Mouse (Mus musculus) embryonic facial prominence, embryonic 14.5 days (tissue): ENCODE measurements around the gene Fam198a. TPM values are rescaled to one million over a fixed set of nuclear protein-coding genes. Genes with fewer than 3 reads are reported as not detected.

Source experiments
- ATAC-seq: fragments of 200-750 bp; cut with Nextera tagmentation; 2 replicates; pipeline ENCODE4 v1.8.0; 2017; ENCODE audit warnings: low read depth, moderate number of reproducible peaks, moderate TSS enrichment
- DNase-seq: peaks from one replicate; pipeline ENCODE4 v3.0.0-alpha.2; 2015; ENCODE audit warnings: low spot score
- H3K27ac ChIP-seq: fragments of 300-500 bp; sonication (generic); replicated peaks from 2 replicates; pipeline ENCODE4 v1.5.1; 2014; ENCODE audit warnings: low read depth, mild to moderate bottlenecking, low read length, moderate library complexity
- H3K27me3 ChIP-seq: fragments of 300-500 bp; sonication (generic); replicated peaks from 2 replicates; pipeline ENCODE4 v1.6.1; 2014; ENCODE audit warnings: low read length; ENCODE audit not compliant: control insufficient read depth, insufficient read depth
- H3K36me3 ChIP-seq: fragments of 300-500 bp; sonication (generic); 2 replicates; pipeline ENCODE4 v1.6.1; 2014; ENCODE audit warnings: low read length, mixed read lengths; ENCODE audit not compliant: control insufficient read depth, insufficient read depth
- H3K4me1 ChIP-seq: fragments of 300-500 bp; sonication (generic); 2 replicates; pipeline ENCODE4 v1.6.1; 2014; ENCODE audit warnings: antibody characterized with exemption, low read length; ENCODE audit not compliant: control insufficient read depth, insufficient read depth
- H3K4me2 ChIP-seq: fragments of 300-500 bp; sonication (generic); 2 replicates; pipeline ENCODE4 v1.6.1; 2014; ENCODE audit warnings: low read depth, mild to moderate bottlenecking, low read length, moderate library complexity, mixed read lengths
- H3K4me3 ChIP-seq: fragments of 300-500 bp; sonication (generic); 2 replicates; pipeline ENCODE4 v1.5.1; 2014; ENCODE audit warnings: low read depth, mild to moderate bottlenecking, low read length
- H3K9ac ChIP-seq: fragments of 300-500 bp; sonication (generic); 2 replicates; pipeline ENCODE4 v1.6.1; 2014; ENCODE audit warnings: low read depth, mild to moderate bottlenecking, low read length, moderate library complexity, mixed read lengths
- H3K9me3 ChIP-seq: fragments of 300-500 bp; sonication (generic); 2 replicates; pipeline ENCODE4 v1.6.1; 2016; ENCODE audit warnings: low read length; ENCODE audit not compliant: control insufficient read depth
- WGBS: fragments of 180-500 bp; shearing (Covaris S2); extraction: QIAGEN DNeasy Blood & Tissue Kit; methylation state at CpG from one replicate; pipeline ENCODE4 v1.1.7; 2014; 5-methylcytosine and 5-hydroxymethylcytosine counted together
- polyA plus RNA-seq: library from polyadenylated mRNA; unstranded; fragments of >200 nt; fragmentation: Nextera tagmentation; extraction: Ambion mirVana; gene quantifications from 2 replicates; pipeline ENCODE4 v1.2.1, GENCODE M21; 2014

The Fam198a gene
- polyA plus RNA-seq, 1 experiment from 2014 or later: 4.9 TPM

DNA sequence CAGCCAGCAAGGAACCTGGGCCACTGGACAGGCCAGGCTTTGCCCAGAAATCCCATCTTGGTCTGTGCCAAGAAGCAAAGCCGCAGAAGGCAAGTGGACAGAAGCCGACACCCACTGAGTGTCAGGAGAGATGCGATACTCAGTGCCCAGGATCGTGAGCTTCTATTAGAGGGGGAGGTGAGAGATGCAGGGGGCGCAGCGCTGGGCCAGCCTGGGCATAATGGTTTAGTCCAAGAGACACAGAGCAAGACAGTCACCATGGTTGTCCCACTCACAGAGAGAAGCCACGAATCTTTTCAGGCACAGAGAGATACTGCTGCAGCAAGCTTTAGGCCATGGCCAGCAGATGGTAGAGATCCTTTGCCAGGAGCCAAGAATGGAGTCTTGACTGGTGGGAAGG, 14.2 kb downstream of the Fam198a start:
- WGBS: 86% methylated on average over 7 of the region's 7 CpGs
- no peak overlapping the region for H3K9ac ChIP-seq
- ATAC-seq (no peak), DNase-seq (no peak)
- H3K27ac ChIP-seq: no peak overlapping the region
- no peaks in the 10 kb centered on the region for H3K9me3 ChIP-seq
- H3K4me3 ChIP-seq: no peak overlapping the region
- peaks cover 5% of the 10 kb centered on the region for H3K4me1 ChIP-seq
- no peak overlapping the region for H3K4me2 ChIP-seq
- H3K27me3 ChIP-seq: no peaks in the 10 kb centered on the region
- H3K36me3 ChIP-seq: no peaks in the 10 kb centered on the region

DNA sequence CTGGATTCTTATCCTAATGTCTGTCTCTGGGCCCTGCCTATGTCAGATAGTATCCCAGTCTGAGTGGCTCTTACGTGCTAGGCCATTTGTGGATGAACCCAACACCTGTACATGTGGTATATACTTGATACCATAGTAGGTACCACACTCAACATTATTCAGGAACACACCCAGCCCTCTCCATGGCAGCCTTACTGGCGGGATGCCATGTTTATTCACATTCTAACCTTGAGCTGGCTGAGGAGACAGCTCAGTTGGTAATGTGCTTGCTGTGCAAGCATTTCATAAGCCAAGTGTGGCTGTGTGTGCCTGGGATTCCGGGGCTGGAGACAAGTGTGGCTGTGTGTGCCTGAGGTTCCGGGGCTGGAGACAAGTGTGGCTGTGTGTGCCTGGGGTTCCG, 17.5 kb downstream of the Fam198a start:
- 0 out of 2 replicates have a peak overlapping the region, but pooled peaks have one; percentile 48 for H3K27ac ChIP-seq

DNA sequence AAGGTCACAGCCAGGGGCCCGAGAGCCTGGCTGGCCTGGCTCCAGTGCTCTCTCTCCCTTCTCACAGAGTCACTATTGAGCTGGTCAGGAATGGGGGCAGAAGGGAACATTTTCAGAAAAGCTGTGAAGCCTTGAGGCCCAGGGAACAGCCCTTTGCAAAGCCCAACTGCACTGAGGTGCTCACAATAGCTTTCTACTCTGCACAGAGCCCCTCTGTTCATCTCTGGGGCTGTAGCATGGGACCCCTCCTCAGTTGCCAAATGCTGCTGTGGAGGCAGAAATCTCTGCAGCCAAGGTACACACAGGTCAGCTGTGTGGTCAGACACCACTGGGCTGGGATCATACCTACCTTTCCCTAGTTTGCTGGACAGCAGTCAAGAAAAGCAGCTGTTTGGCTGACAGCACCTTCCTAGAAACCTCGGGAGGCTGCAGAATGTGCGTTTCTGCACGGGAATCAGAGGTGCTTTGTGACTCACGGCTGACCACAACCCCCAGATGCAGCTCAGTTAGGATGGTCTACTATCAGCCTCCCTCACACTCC, 19.1 kb downstream of the Fam198a start:
- H3K27me3 ChIP-seq: no peaks in the 10 kb centered on the region
- peak; percentile 72 for ATAC-seq
- DNase-seq: peak; percentile 73

More for the DNA sequence above, 17.5 kb downstream of the Fam198a start:
- Histone ChIP-seq H3K4me1 (peaks cover 9% of the 10 kb centered on the region; the same call in 1 of the 2 replicates), H3K4me3 (no peak overlapping the region), H3K36me3 (no peaks in the 10 kb centered on the region), H3K4me2 (no peak overlapping the region), H3K9ac (no peak overlapping the region), H3K9me3 (no peaks in the 10 kb centered on the region), H3K27me3 (no peaks in the 10 kb centered on the region)
- 68% methylated on average over 5 of the region's 5 CpGs for WGBS
- DNase-seq (peak; percentile 42), ATAC-seq (no peak)

DNA sequence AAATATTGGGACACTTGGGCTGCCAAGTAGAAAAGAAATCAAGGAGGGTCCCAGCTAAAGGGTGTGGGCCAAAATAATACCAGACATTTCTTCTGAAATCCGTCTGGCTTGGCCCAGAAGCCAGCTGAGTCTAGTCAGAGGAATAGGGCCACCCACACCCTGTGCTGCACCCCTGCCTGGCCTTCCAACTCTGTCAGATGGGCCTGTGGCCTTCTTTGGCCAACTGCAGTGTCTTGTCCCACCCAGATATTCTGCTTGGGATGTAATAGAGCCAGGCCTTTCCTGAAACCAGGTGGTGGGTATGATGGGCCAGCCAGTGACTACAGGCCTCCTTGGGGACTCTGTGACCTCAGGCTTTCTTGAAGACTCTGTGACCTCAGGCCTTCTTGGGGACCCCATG, 22.4 kb downstream of the Fam198a start:
- no peak overlapping the region for H3K4me2 ChIP-seq
- no peak for ATAC-seq
- H3K9ac ChIP-seq: no peak overlapping the region
- no peak overlapping the region for H3K4me3 ChIP-seq
- 67% methylated on average over 1 of the region's 1 CpGs for WGBS
- H3K4me1 ChIP-seq: peaks cover 9% of the 10 kb centered on the region; the same call in 1 of the 2 replicates
- DNase-seq: no peak
- no peaks in the 10 kb centered on the region for H3K27me3 ChIP-seq
- no peaks in the 10 kb centered on the region for H3K9me3 ChIP-seq
- H3K36me3 ChIP-seq: no peaks in the 10 kb centered on the region
- no peak overlapping the region for H3K27ac ChIP-seq

More for the DNA sequence above, 19.1 kb downstream of the Fam198a start:
- Histone ChIP-seq H3K4me1 (peaks cover 9% of the 10 kb centered on the region; the same call in 1 of the 2 replicates), H3K27ac (peak overlapping the region; percentile 70), H3K4me2 (no peak overlapping the region), H3K9me3 (no peaks in the 10 kb centered on the region), H3K9ac (no peak overlapping the region), H3K4me3 (no peak overlapping the region), H3K36me3 (no peaks in the 10 kb centered on the region)
- 30% methylated on average over 5 of the region's 5 CpGs for WGBS

DNA sequence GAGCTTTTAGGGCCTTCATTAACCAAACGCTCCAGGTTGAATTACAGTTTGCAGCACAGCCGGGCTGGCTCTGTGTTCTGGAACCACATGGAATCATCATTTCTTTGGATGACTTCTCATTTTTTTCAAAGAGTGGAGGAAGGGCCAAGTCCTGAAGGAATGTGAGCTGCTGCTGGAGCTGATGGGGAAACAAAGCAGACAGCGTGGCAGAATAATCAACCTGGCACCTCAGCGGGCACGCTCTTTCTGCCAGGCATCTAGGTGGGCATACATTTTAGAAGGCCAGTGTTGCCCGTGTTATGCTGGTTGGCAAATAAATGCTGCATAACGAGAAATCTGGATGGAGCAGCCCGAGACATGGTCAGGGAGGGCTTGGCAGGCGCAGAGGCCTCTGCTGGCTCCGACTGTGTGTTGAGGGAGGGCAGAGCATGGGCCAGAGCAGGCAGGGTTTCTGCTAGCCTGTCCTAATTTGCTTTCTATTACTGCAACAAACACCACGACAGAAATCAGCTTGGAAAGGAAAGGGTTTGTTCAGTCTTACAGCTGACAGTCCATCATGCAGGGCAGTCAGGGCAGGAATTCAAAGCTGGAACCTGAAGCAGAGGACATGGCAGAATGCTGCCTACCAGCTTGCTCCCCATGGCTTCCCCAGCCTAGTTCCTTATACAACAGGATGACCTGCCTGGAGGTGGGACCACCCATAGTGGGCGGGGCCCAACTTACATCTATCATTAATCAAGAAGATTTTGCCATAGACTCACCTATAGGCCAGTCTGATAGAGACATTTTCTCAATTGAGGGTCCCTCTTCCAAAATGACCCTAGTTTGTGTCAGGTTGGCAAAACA, 23.6 kb downstream of the Fam198a start:
- no peak overlapping the region; the same call in 1 of the 2 replicates for H3K27ac ChIP-seq
- no peak overlapping the region for H3K9ac ChIP-seq
- no peaks in the 10 kb centered on the region for H3K9me3 ChIP-seq
- 71% methylated on average over 12 of the region's 12 CpGs for WGBS
- peaks cover 9% of the 10 kb centered on the region; the same call in 1 of the 2 replicates for H3K4me1 ChIP-seq
- H3K4me2 ChIP-seq: no peak overlapping the region
- no peak overlapping the region for H3K4me3 ChIP-seq
- H3K36me3 ChIP-seq: no peaks in the 10 kb centered on the region
- no peaks in the 10 kb centered on the region for H3K27me3 ChIP-seq
- ATAC-seq (no peak), DNase-seq (no peak)

DNA sequence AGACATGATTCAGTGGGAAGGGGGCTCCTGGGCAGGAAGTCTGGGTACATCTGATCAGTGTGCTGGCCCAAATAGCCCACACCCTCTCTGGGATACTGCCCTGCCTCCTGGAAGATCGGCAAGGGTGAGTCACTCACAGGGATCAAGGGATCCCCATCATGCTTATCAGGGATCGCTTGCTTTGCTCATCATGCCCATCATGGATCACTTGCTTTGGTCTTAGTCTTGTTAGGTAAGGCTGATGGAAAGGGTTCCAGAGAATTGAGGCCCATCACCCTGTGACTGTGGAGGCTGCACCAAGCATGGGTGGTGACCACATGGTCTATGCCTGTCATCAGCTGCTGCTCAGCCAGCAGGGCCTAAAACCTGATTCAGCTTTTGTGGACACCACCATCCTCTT, 24.5 kb downstream of the Fam198a start:
- no peaks in the 10 kb centered on the region for H3K27me3 ChIP-seq
- no peaks in the 10 kb centered on the region for H3K36me3 ChIP-seq
- ATAC-seq (no peak), DNase-seq (no peak)
- H3K4me2 ChIP-seq: no peak overlapping the region
- no peaks in the 10 kb centered on the region for H3K9me3 ChIP-seq
- H3K4me1 ChIP-seq: peaks cover 6% of the 10 kb centered on the region; the same call in 1 of the 2 replicates
- H3K9ac ChIP-seq: no peak overlapping the region
- no peak overlapping the region for H3K27ac ChIP-seq
- WGBS: 86% methylated on average over 2 of the region's 2 CpGs
- no peak overlapping the region for H3K4me3 ChIP-seq

DNA sequence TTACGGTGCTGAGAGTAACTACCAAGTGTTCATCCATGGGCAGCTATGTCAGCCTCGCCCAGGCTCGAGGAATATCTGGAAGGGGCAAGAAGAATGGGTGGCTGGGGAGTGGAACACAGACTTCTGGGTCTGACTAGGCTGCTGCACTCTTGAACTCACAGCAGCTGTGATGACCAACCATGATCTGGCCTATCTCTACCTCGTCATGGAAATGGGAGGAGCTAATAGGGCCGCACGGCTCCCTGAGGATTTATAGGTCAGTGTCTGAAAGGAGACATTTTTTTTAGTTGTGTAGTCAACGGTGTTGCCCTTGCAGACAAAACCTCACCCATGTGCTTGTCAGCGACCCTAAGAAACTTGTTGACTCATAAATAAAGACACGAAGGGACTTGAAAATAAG, 30.3 kb downstream of the Fam198a start:
- 83% methylated on average over 9 of the region's 9 CpGs for WGBS
- Histone ChIP-seq H3K9me3 (no peaks in the 10 kb centered on the region), H3K36me3 (peaks cover 12% of the 10 kb centered on the region; the same call in 1 of the 2 replicates), H3K4me3 (no peak overlapping the region), H3K4me2 (no peak overlapping the region), H3K27ac (no peak overlapping the region), H3K9ac (no peak overlapping the region), H3K4me1 (no peaks in the 10 kb centered on the region), H3K27me3 (no peaks in the 10 kb centered on the region)
- ATAC-seq (no peak), DNase-seq (no peak)

DNA sequence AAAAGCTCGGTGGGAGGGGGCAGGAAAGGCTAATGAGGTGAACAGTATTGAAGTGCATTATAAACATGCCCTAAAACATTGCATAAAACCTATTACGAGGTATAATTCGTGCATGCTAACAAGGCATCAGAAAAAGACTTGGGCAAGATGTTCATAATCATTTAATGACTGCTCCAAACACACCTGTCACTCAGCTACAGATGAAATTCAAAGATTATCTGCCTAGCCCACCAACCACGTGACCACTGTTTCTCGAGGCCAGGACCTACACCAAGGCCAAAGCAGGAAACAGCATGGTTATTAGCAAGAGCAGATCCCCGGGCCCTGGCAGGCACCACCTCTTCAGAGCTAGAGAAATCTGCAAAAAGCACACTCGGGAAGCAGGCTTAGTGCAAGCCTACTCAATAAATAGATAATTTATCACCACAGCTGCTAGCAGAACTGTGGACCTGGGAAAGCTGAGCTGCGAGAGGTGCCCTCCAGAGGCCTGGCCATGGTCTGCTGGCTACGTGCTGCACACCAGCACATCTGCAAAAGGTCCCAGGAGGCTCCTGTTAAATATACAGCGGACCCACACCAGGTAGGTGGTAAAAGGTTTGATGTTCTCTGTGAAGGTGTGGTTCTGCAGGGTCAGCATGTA, 30.8 kb downstream of the Fam198a start:
- no peak for ATAC-seq
- WGBS: 72% methylated on average over 10 of the region's 10 CpGs
- no peak overlapping the region for H3K9ac ChIP-seq
- no peak overlapping the region for H3K4me2 ChIP-seq
- H3K4me1 ChIP-seq: no peaks in the 10 kb centered on the region
- no peak overlapping the region for H3K4me3 ChIP-seq
- no peaks in the 10 kb centered on the region for H3K9me3 ChIP-seq
- no peak overlapping the region for H3K27ac ChIP-seq
- H3K27me3 ChIP-seq: no peaks in the 10 kb centered on the region
- no peak for DNase-seq
- H3K36me3 ChIP-seq: peaks cover 12% of the 10 kb centered on the region; the same call in 1 of the 2 replicates
